Mouse (Mus musculus): ENCODE measurements around the gene Slc9a8.

GRCm38 (mm10) chr2:167436371-167436770 lies 14.9 kb downstream of the Slc9a8 start:
- TF ChIP-seq POLR2A (IDR thresholded peaks at IDR 0.05; ENCODE audit: extremely low read depth, insufficient read depth, low read length) (no peak), CTCF (IDR thresholded peaks at IDR 0.05; ENCODE audit: low read depth, low read length) (no peak)

Data from liver, adult 2 months (tissue).